Mouse (Mus musculus) brain, embryonic 14.5 days (tissue): Measurements from ENCODE around the gene Ikzf2.

ENCODE experiments used
- CTCF ChIP-seq: fragments of 200-500 bp; IDR thresholded peaks from 2 replicates; pipeline ENCODE4 v1.5.1; 2012; ENCODE audit warnings: inconsistent platforms, mild to moderate bottlenecking, moderate library complexity, borderline replicate concordance; ENCODE audit not compliant: insufficient read depth, insufficient read length; ENCODE audit errors: extremely low read depth
- POLR2A ChIP-seq: fragments of 200-500 bp; IDR thresholded peaks from 2 replicates; pipeline ENCODE4 v1.6.1; 2012; ENCODE audit warnings: mild to moderate bottlenecking, inconsistent platforms, borderline replicate concordance; ENCODE audit not compliant: poor library complexity, insufficient read depth, insufficient read length, severe bottlenecking; ENCODE audit errors: extremely low read depth

GRCm38 (mm10) chr1:69507513-69507912, 179.5 kb downstream of the Ikzf2 start:
- TF ChIP-seq POLR2A (no peak), CTCF (no peak)
